Mouse (Mus musculus) midbrain, embryonic 14.5 days (tissue): ENCODE data around the gene Usp29. TPM values are rescaled to one million over a fixed set of nuclear protein-coding genes. Genes with fewer than 3 reads are reported as not detected.

Experiments used
- ATAC-seq: fragments of 200-750 bp; cut with Nextera tagmentation; 2 replicates; pipeline ENCODE4 v1.8.0; 2017; ENCODE audit warnings: moderate number of reproducible peaks, moderate library complexity; ENCODE audit not compliant: low FRiP score, low TSS enrichment
- DNase-seq: peaks from one replicate; pipeline ENCODE4 v3.0.0-alpha.2; 2015
- H3K27ac ChIP-seq: fragments of 300-500 bp; sonication (generic); replicated peaks from 2 replicates; pipeline ENCODE4 v1.5.1; 2014; ENCODE audit warnings: mild to moderate bottlenecking, low read depth, low read length, moderate library complexity
- H3K27me3 ChIP-seq: fragments of 300-500 bp; sonication (generic); 2 replicates; pipeline ENCODE4 v1.6.1; 2014; ENCODE audit warnings: low read length, control low read depth, mixed read lengths; ENCODE audit not compliant: control insufficient read depth, insufficient read depth
- H3K36me3 ChIP-seq: fragments of 300-500 bp; sonication (generic); 2 replicates; pipeline ENCODE4 v1.6.1; 2014; ENCODE audit warnings: low read length, control low read depth; ENCODE audit not compliant: control insufficient read depth, insufficient read depth
- H3K4me1 ChIP-seq: fragments of 300-500 bp; sonication (generic); 2 replicates; pipeline ENCODE4 v1.6.1; 2014; ENCODE audit warnings: mild to moderate bottlenecking, antibody characterized with exemption, low read length, control low read depth; ENCODE audit not compliant: control insufficient read depth, insufficient read depth
- H3K4me2 ChIP-seq: fragments of 300-500 bp; sonication (generic); 2 replicates; pipeline ENCODE4 v1.6.1; 2014; ENCODE audit warnings: mild to moderate bottlenecking, low read length, moderate library complexity
- H3K4me3 ChIP-seq: fragments of 300-500 bp; sonication (generic); replicated peaks from 2 replicates; pipeline ENCODE4 v1.5.1; 2014; ENCODE audit warnings: low read depth, low read length
- H3K9ac ChIP-seq: fragments of 300-500 bp; sonication (generic); replicated peaks from 2 replicates; pipeline ENCODE4 v1.6.1; 2014; ENCODE audit warnings: mild to moderate bottlenecking, low read length, moderate library complexity
- H3K9me3 ChIP-seq: fragments of 300-500 bp; sonication (generic); 2 replicates; pipeline ENCODE4 v1.6.1; 2016; ENCODE audit warnings: low read length, control low read depth, mixed read lengths; ENCODE audit not compliant: control insufficient read depth
- WGBS: fragments of 180-500 bp; shearing (Covaris S2); extraction: QIAGEN DNeasy Blood & Tissue Kit; methylation state at CpG from one replicate; pipeline ENCODE4 v1.1.7; 2014; 5-methylcytosine and 5-hydroxymethylcytosine counted together
- polyA plus RNA-seq: library from polyadenylated mRNA; unstranded; fragments of >200 nt; fragmentation: Nextera tagmentation; extraction: Ambion mirVana; gene quantifications from 2 replicates; pipeline ENCODE4 v1.2.1, GENCODE M21; 2014

Usp29 gene
- polyA plus RNA-seq, 1 experiment from 2014 or later = 31.6 TPM

- ATAC-seq = no peak
- Histone ChIP-seq H3K4me1 (no peaks in the 10 kb centered on the region), H3K4me3 (no peak overlapping the region), H3K27me3 (no peaks in the 10 kb centered on the region), H3K27ac (no peak overlapping the region), H3K4me2 (no peak overlapping the region), H3K9me3 (no peaks in the 10 kb centered on the region), H3K9ac (no peak overlapping the region), H3K36me3 (no peaks in the 10 kb centered on the region; the same call in 1 of the 2 replicates)
- DNase-seq = no peak
- 80% methylated on average over 6 of the region's 6 CpGs for WGBS
These were observed 62.9 kb downstream of the Usp29 start for GRCm38 (mm10) chr7:6793240-6793639.

GRCm38 (mm10) chr7:6793811-6794210 lies 63.4 kb downstream of the Usp29 start:
- WGBS = 85% methylated on average over 3 of the region's 3 CpGs
- Histone ChIP-seq H3K4me3 (no peak overlapping the region), H3K9ac (no peak overlapping the region), H3K27me3 (no peaks in the 10 kb centered on the region), H3K4me1 (no peaks in the 10 kb centered on the region), H3K9me3 (no peaks in the 10 kb centered on the region), H3K4me2 (no peak overlapping the region), H3K27ac (no peak overlapping the region), H3K36me3 (no peaks in the 10 kb centered on the region; the same call in 1 of the 2 replicates)
- ATAC-seq = no peak
- no peak for DNase-seq

- Histone ChIP-seq H3K9ac (no peak overlapping the region), H3K27ac (no peak overlapping the region), H3K4me3 (no peak overlapping the region)
These were observed 67.0 kb downstream of the Usp29 start for GRCm38 (mm10) chr7:6797408-6797807.

GRCm38 (mm10) chr7:6799105-6799805 lies 68.9 kb downstream of the Usp29 start:
- H3K27ac ChIP-seq = no peak overlapping the region
- H3K9me3 ChIP-seq = no peaks in the 10 kb centered on the region
- H3K9ac ChIP-seq = no peak overlapping the region
- no peaks in the 10 kb centered on the region for H3K27me3 ChIP-seq
- no peak for DNase-seq
- 83% methylated on average over 9 of the region's 9 CpGs for WGBS
- no peak overlapping the region for H3K4me2 ChIP-seq
- H3K4me3 ChIP-seq = no peak overlapping the region
- no peaks in the 10 kb centered on the region for H3K36me3 ChIP-seq
- ATAC-seq = no peak
- H3K4me1 ChIP-seq = no peaks in the 10 kb centered on the region

More at GRCm38 (mm10) chr7:6797408-6797807, 67.0 kb downstream of the Usp29 start:
- ATAC-seq = no peak
- no peaks in the 10 kb centered on the region for H3K4me1 ChIP-seq
- no peak overlapping the region for H3K4me2 ChIP-seq
- H3K9me3 ChIP-seq = no peaks in the 10 kb centered on the region
- no peak for DNase-seq
- no peaks in the 10 kb centered on the region for H3K27me3 ChIP-seq
- 77% methylated on average over 2 of the region's 2 CpGs for WGBS
- no peaks in the 10 kb centered on the region; the same call in 1 of the 2 replicates for H3K36me3 ChIP-seq

DNA sequence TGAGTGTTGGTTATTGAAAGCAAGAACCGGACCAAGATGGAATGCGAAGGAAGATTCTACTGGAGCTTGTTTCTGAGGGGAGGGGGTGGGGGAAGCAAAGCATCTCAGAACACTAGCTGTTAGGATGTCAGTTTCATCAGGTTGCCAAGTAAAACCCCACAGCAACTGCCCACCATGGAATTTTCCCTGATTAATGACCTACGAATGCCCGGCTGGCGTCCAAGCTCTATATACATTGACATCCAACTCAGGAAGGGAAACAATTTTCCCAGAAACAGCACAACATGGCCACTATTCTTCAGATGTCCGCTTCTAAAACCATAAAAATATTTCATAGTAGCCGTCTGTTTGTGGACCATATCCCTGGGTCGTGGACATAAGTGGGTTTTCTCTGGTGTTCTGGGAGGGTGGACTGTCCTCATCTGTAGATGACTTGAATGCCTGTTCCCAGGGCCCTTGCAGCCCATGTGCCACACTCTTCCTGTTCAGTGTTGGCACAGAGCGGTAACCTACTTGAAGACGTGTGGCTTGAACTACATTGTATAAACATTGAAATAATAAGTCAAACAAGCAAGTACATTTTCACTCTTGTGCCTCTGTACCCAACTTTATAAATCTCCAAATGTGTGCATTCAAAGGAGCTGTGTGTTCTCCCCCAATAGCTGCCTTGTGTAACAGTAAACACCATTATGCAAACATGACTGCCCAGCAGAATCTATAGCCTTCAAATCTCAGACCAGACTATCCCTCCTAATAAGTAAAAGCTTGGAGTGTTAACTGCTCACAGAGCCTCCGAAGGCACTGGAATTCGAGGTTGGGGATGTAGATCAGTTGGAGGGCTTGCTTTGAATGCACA lies 70.4 kb downstream of the Usp29 start:
- no peaks in the 10 kb centered on the region for H3K9me3 ChIP-seq
- H3K4me1 ChIP-seq = no peaks in the 10 kb centered on the region
- no peak overlapping the region for H3K4me2 ChIP-seq
- DNase-seq (no peak), ATAC-seq (no peak)
- no peaks in the 10 kb centered on the region for H3K27me3 ChIP-seq
- WGBS = 85% methylated on average over 12 of the region's 12 CpGs
- H3K9ac ChIP-seq = no peak overlapping the region
- no peaks in the 10 kb centered on the region for H3K36me3 ChIP-seq
- no peak overlapping the region for H3K27ac ChIP-seq
- H3K4me3 ChIP-seq = no peak overlapping the region

DNA sequence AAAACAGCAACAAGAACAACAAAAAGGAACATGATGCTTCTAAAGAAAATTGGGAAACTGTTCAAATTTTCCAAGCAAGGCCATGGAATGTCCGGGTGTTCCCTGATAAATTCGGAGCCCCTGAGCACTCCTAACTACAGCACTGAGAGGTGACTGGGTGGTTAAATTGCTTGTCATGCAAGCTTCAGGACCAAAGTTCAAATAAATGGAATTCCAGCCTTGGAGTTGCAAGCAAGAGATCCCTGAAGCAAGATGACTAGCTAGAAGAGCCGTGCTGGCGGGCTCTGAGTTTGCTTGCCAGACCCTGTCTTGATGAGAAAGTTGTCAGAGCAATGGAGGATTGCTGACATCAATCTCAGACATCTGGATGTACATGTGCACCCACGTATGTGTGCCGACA lies 71.3 kb downstream of the Usp29 start:
- no peak for ATAC-seq
- Histone ChIP-seq H3K36me3 (no peaks in the 10 kb centered on the region), H3K9ac (no peak overlapping the region), H3K4me2 (no peak overlapping the region), H3K27ac (no peak overlapping the region), H3K27me3 (no peaks in the 10 kb centered on the region), H3K9me3 (no peaks in the 10 kb centered on the region), H3K4me3 (no peak overlapping the region), H3K4me1 (no peaks in the 10 kb centered on the region)
- DNase-seq = no peak
- 91% methylated on average over 6 of the region's 6 CpGs for WGBS

DNA sequence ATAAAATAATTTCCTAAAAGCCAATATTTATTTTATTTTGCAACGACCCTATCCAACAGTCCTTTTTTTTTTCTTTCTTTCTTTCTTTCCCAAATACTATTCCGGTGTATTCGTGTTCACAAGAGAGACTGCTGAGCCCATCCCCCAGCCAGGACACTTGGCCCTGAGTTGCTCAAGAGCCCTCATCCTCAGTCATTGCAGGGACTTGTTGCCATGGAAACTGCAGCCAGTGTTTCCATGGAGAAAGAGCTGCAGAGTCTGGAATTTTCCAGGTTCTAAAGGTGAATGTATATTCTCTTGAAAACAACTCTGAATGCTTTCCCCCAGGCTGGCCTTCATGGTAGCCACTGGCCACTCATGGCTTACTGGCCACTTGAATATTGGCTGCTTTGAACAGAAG lies 80.2 kb downstream of the Usp29 start:
- Histone ChIP-seq H3K4me1 (peaks cover 18% of the 10 kb centered on the region), H3K36me3 (no peaks in the 10 kb centered on the region), H3K4me2 (no peak overlapping the region), H3K27ac (peak overlapping the region; percentile 62), H3K9me3 (no peaks in the 10 kb centered on the region), H3K4me3 (no peak overlapping the region), H3K9ac (no peak overlapping the region), H3K27me3 (no peaks in the 10 kb centered on the region)
- ATAC-seq = peak; percentile 86
- WGBS = 7% methylated on average over 3 of the region's 3 CpGs
- DNase-seq = peak; percentile 92

DNA sequence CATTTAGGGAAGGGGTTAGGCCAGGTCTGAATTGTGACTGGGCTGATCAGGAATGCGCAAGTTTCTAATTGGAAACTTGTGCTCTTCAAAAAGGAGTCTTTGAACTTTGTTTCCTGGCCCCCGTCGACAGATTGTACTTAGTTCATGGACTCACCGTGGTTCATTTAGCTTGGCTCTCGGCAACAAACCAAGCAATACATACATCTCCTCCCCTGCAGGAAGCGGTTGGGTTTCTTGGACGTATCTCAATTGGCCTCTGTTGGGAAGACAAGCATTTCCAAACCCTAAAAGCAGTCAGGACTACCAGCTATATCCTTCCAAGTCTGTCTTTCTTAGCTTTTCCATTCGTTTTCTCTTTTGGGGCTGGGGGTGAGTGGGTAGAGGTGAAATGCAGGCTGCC lies 84.6 kb downstream of the Usp29 start:
- no peaks in the 10 kb centered on the region for H3K27me3 ChIP-seq
- no peak overlapping the region for H3K4me3 ChIP-seq
- H3K4me1 ChIP-seq = peaks cover 23% of the 10 kb centered on the region
- H3K27ac ChIP-seq = no peak overlapping the region
- H3K9me3 ChIP-seq = no peaks in the 10 kb centered on the region
- no peak for ATAC-seq
- no peak overlapping the region for H3K9ac ChIP-seq
- H3K36me3 ChIP-seq = no peaks in the 10 kb centered on the region
- H3K4me2 ChIP-seq = no peak overlapping the region
- DNase-seq = no peak
- 62% methylated on average over 8 of the region's 8 CpGs for WGBS
